Mouse (Mus musculus) neural tube, embryonic 11.5 days (tissue): ENCODE measurements around the gene Ifi202b. TPM values are rescaled to one million over a fixed set of nuclear protein-coding genes. Genes with fewer than 3 reads are reported as not detected.
"Not testable (repeated sequence)": the region's sequence is repeated elsewhere in the genome, so short reads cannot be mapped to it uniquely, and the experiment has no call there.

Experiments used
- ATAC-seq: fragments of 200-750 bp; cut with Nextera tagmentation; 2 replicates; pipeline ENCODE4 v1.8.0; 2017; ENCODE audit warnings: moderate number of reproducible peaks, mild to moderate bottlenecking, moderate TSS enrichment, moderate library complexity; ENCODE audit not compliant: insufficient read depth, low FRiP score, low TSS enrichment
- DNase-seq: peaks from one replicate; pipeline ENCODE4 v3.0.0-alpha.2; 2015; ENCODE audit warnings: low spot score
- H3K27ac ChIP-seq: fragments of 300-500 bp; sonication (generic); 2 replicates; pipeline ENCODE4 v1.5.1; 2014; ENCODE audit warnings: low read depth, mild to moderate bottlenecking, low read length
- H3K27me3 ChIP-seq: fragments of 300-500 bp; sonication (generic); 2 replicates; pipeline ENCODE4 v1.6.1; 2014; ENCODE audit warnings: mild to moderate bottlenecking, low read length, mixed read lengths; ENCODE audit not compliant: control insufficient read depth, insufficient read depth
- H3K36me3 ChIP-seq: fragments of 300-500 bp; sonication (generic); 2 replicates; pipeline ENCODE4 v1.6.1; 2014; ENCODE audit warnings: mild to moderate bottlenecking, low read length, moderate library complexity, mixed read lengths; ENCODE audit not compliant: control insufficient read depth, insufficient read depth
- H3K4me1 ChIP-seq: fragments of 300-500 bp; sonication (generic); 2 replicates; pipeline ENCODE4 v1.6.1; 2014; ENCODE audit warnings: low read length, mixed read lengths; ENCODE audit not compliant: control insufficient read depth, insufficient read depth
- H3K4me2 ChIP-seq: fragments of 300-500 bp; sonication (generic); 2 replicates; pipeline ENCODE4 v1.6.1; 2014; ENCODE audit warnings: low read depth, mild to moderate bottlenecking, moderate library complexity
- H3K4me3 ChIP-seq: fragments of 300-500 bp; sonication (generic); 2 replicates; pipeline ENCODE4 v1.5.1; 2014; ENCODE audit warnings: low read depth, low read length
- H3K9ac ChIP-seq: fragments of 300-500 bp; sonication (generic); 2 replicates; pipeline ENCODE4 v1.6.1; 2014; ENCODE audit warnings: mild to moderate bottlenecking, low read length
- H3K9me3 ChIP-seq: fragments of 300-500 bp; sonication (generic); 2 replicates; pipeline ENCODE4 v1.6.1; 2016; ENCODE audit warnings: low read length; ENCODE audit not compliant: control insufficient read depth
- WGBS: fragments of 180-500 bp; shearing (Covaris S2); extraction: QIAGEN DNeasy Blood & Tissue Kit; methylation state at CpG from one replicate; pipeline ENCODE4 v1.1.7; 2014; 5-methylcytosine and 5-hydroxymethylcytosine counted together
- polyA plus RNA-seq: library from polyadenylated mRNA; unstranded; fragments of >200 nt; fragmentation: Nextera tagmentation; extraction: Ambion mirVana; gene quantifications from 2 replicates; pipeline ENCODE4 v1.2.1, GENCODE M21; 2014

Gene Ifi202b
- polyA plus RNA-seq, 1 experiment from 2014 or later = not detected

DNA sequence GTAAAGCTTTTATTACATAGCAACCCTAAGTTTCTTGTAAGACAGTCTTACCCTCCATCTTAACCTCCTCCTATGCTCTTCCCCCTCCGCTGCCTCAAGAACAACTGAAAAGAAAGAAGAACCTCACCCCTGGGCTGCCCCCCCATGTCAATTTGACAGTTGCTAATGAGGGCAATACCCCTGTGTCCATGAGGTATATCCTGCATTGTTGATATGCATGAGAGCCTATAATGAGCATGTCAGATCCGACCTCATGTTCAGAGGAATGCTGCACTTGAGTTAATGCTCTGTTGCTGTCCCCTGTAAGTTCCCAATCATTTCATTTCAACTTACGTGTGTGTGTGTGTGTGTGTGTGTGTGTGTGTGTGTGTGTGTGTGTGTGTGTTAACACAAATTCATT is 22.5 kb downstream of the Ifi202b start:
- ATAC-seq, DNase-seq, H3K27me3 ChIP-seq, H3K9ac ChIP-seq, H3K4me1 ChIP-seq, H3K9me3 ChIP-seq, H3K4me3 ChIP-seq, H3K27ac ChIP-seq, H3K4me2 ChIP-seq, H3K36me3 ChIP-seq: not testable (repeated sequence)
- 38% methylated on average over 3 of the region's 3 CpGs for WGBS

DNA sequence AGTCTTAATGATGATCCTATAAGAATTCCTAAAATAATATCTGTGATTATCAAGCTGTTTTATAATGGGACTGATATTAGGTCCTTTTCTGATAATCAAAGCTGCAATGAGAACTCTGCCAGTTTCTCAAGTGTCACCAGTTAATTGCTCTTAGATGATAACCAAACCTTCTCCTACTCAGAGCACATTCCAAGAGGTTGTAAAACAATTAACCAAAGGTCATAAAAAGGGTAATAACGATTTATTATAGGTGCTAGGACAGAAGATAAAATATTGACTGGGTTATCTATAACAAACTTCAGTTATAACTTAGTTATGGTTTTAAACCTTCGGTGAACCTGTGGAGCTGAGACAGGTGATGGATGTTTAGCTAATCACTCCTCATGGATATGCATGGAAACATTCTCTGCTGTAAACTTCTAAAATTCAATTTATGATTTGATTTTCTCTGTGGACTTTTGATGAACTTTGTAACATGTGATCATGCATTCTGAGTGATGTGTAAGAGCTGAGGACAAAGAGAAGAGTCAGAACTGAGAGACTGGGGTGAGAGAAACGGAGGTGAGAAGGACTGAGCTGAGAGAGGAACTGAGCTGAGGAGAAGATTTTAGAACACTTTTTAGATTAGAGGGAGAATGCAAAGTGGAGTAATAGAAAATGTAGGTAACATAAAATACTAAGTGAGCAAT is 26.6 kb downstream of the Ifi202b start:
- H3K4me3 ChIP-seq, H3K27ac ChIP-seq, H3K9ac ChIP-seq, H3K4me2 ChIP-seq, H3K9me3 ChIP-seq, H3K27me3 ChIP-seq, H3K4me1 ChIP-seq, ATAC-seq, DNase-seq, H3K36me3 ChIP-seq: not testable (repeated sequence)
- 37% methylated on average over 3 of the region's 3 CpGs for WGBS

DNA sequence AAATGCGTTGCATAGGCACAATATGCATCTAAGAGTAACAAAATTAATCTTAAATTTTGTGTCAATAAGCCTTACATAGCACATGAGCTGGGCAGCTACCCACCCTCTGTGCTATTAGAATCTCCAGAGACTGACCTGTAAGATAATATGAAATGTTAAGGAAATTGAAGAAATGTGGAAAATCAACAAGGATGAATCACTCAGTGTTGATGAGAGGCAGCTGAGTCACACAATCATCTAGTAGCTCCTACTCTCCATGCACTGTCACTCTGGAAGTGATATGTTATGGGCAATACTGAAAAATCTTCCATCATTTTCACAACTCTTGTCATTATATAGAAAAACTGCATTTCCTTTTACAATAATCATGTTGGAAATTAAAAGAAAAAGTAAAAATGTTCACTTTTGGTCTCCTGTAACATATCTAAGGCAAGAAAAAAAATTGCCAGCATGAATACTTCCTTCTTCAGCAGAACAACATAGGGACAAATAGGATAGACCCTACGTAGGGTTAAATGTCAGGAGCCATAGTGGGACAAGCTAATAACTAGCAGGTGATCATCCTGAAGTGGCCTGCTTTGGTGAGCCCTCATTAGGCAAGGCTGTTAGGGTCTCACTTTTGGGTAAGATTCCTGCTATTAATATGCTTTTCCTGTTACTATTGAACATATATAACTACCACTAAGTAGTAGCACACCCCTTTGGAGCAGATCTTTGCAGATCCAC is 27.3 kb downstream of the Ifi202b start:
- DNase-seq (no peak), ATAC-seq (no peak)
- Histone ChIP-seq H3K4me3 (no peak overlapping the region), H3K27me3 (no peaks in the 10 kb centered on the region), H3K9me3 (no peaks in the 10 kb centered on the region), H3K9ac (no peak overlapping the region), H3K4me2 (no peak overlapping the region), H3K4me1 (no peaks in the 10 kb centered on the region), H3K36me3 (no peaks in the 10 kb centered on the region), H3K27ac (no peak overlapping the region)
- 91% methylated on average over 2 of the region's 2 CpGs for WGBS

DNA sequence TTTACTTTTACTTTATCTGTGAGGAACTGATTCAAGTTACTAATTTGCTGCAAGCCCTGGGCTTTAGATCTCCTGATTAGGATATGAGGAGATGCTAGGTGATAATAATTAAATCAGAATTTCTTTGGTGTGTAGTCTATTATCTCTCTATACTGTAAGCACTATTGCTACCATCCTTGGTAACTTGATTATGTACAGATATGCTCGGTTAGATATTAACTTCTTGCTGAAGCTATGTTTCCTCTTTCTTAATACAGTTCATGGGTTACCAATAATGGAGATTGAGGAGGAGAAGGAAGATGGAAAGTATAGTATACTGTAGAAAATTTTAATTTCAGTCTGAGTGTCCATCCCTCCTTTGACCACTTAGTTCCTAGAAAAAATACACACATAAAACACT is 29.0 kb downstream of the Ifi202b start:
- H3K4me1 ChIP-seq = no peaks in the 10 kb centered on the region
- H3K36me3 ChIP-seq = no peaks in the 10 kb centered on the region
- H3K9me3 ChIP-seq = no peaks in the 10 kb centered on the region
- H3K27me3 ChIP-seq = no peaks in the 10 kb centered on the region
- no peak overlapping the region for H3K9ac ChIP-seq
- H3K4me3 ChIP-seq = no peak overlapping the region
- ATAC-seq (no peak), DNase-seq (no peak)
- no peak overlapping the region for H3K4me2 ChIP-seq
- H3K27ac ChIP-seq = no peak overlapping the region
- 84% methylated on average over 1 of the region's 1 CpGs for WGBS

DNA sequence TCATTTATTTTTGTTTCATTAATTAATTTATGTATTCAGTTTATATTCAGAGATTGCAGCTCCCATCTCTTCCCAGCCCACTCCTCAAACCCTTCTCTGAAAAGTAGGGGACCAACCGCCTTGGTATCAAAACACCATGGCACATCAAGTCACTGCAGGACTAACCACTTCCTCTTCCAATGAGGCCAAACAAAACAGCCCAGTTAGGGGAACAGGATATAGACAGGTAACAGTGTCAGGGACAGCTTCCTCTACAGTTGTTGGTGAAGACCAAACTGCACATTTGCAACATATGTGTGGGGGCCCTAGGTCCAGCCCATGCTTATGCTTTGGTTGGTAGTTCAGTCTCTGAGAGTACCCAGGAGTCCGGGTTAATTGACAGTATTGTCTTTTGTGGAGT is 33.5 kb downstream of the Ifi202b start:
- not testable (repeated sequence) for H3K4me1 ChIP-seq, H3K4me3 ChIP-seq, H3K27ac ChIP-seq, H3K9ac ChIP-seq, H3K27me3 ChIP-seq, H3K9me3 ChIP-seq, H3K36me3 ChIP-seq, DNase-seq, H3K4me2 ChIP-seq, ATAC-seq
- WGBS = 72% methylated on average over 2 of the region's 2 CpGs

DNA sequence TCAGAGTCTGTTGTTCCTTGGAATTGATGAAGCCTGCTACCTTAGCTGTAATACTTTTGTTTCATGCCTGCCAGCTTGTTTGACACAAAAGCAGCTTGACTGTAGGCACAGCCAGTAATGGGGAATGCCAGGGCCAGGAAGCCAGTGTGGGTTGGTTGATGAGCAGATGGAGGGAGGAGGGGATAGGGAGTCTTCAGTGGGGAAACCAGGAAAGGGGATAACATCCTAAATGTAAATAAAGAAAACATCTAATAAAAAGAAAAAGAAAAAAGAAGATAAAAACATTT is 39.8 kb downstream of the Ifi202b start:
- not testable (repeated sequence) for H3K9me3 ChIP-seq, H3K4me1 ChIP-seq, H3K4me2 ChIP-seq, DNase-seq, H3K9ac ChIP-seq, ATAC-seq, H3K4me3 ChIP-seq, H3K27me3 ChIP-seq, H3K27ac ChIP-seq, H3K36me3 ChIP-seq

DNA sequence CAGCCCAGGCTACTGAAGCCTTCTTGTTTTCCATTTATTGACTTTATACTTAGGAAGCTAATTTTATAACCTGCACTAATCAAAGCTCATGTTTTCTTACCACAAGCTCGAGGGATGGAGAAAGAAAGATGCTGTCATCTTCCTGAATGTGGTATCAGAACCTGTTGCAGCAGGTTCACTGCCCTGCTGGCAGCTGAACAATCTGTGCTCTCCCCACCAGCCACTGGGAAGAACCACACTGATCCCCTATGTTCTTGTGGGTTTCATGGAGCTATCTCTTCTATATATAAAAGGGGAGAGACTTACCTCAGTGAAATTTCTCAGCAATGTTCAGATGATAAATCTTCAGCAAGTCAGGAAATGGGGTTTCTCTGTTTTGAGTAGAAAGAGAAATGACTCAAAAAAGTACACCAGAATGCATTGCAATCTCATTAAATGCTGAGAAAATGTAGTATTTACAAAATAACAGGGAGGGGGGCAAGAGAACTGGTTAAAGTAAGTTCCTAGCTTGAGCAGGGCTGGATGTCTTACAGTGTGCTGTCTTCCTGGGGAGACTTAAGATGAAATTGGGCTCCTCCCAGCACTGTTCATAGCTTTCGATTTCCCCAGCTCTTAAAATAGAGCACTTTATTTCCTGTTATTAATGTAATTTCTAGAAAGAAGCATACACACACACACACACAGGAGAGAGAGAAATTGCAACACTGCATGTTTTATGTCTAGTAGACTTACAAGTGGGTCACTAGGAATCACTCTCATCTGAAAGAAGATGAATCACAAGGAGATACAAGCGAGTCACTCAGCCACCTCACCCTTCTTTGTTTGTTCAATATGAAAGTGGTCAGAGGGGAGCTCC is 40.4 kb downstream of the Ifi202b start, which contains the start of the genes Mndal and Ifi203:
Gene Mndal, minus strand, starts transcription at position 568 of the 856 bp plus-strand sequence.
Gene Ifi203, minus strand, starts transcription at position 749 of the 856 bp plus-strand sequence.
- H3K4me2 ChIP-seq, H3K27ac ChIP-seq, H3K9ac ChIP-seq, H3K27me3 ChIP-seq, ATAC-seq, DNase-seq, H3K36me3 ChIP-seq, H3K9me3 ChIP-seq, H3K4me1 ChIP-seq, H3K4me3 ChIP-seq: not testable (repeated sequence)
- WGBS = 76% methylated on average over 3 of the region's 3 CpGs

DNA sequence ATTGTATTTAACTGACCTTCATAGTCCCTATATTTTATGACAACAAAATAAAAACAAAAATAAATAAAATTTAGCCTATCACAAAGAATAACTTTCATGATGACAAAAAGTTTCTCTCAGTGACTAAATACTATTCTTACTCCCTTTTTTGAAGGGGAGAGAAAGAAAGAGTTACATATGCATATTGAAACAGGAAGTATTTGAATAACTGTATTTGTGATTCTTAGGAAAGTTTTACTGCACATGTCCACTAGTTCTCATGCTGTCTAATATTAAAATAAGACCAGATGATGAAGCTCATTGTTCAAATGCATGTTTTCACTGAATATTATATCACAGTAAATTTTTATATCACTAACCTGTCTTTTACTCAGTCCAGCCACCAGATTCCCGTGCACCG is 41.0 kb downstream of the Ifi202b start:
- not testable (repeated sequence) for H3K9ac ChIP-seq, ATAC-seq, H3K27ac ChIP-seq, DNase-seq, H3K36me3 ChIP-seq, H3K27me3 ChIP-seq, H3K4me2 ChIP-seq, H3K9me3 ChIP-seq, H3K4me3 ChIP-seq, H3K4me1 ChIP-seq
- 88% methylated on average over 2 of the region's 2 CpGs for WGBS
